Mouse (Mus musculus) forebrain, embryonic 10.5 days (tissue): ENCODE measurements at regions not wholly inside any gene's neighbourhood (a gene's known extent, or its start where the extent isn't known, plus 50 kb on each side); places are given as distances from the start of the nearest gene placed in this dataset.
A peak's percentile ranks its signal among the peaks of the same experiment; 100 is the strongest.
"Not testable (repeated sequence)": the region's sequence is repeated elsewhere in the genome, so short reads cannot be mapped to it uniquely, and the experiment has no call there.

Source experiments
- DNase-seq: peaks from one replicate; pipeline ENCODE4 v3.0.0-alpha.2; 2017; ENCODE audit warnings: low spot score; ENCODE audit errors: extremely low spot score
- H3K27ac ChIP-seq: fragments of 300-500 bp; sonication (generic); 2 replicates; pipeline ENCODE4 v1.5.1; 2016; ENCODE audit warnings: mild to moderate bottlenecking
- H3K27me3 ChIP-seq: fragments of 300-500 bp; sonication (generic); 2 replicates; pipeline ENCODE4 v1.6.1; 2016; ENCODE audit warnings: mild to moderate bottlenecking; ENCODE audit not compliant: poor library complexity, severe bottlenecking
- H3K36me3 ChIP-seq: fragments of 300-500 bp; sonication (generic); replicated peaks from 2 replicates; pipeline ENCODE4 v1.6.1; 2016; ENCODE audit warnings: mild to moderate bottlenecking, moderate library complexity
- H3K4me1 ChIP-seq: fragments of 300-500 bp; sonication (generic); 2 replicates; pipeline ENCODE4 v1.6.1; 2016
- H3K4me3 ChIP-seq: fragments of 300-500 bp; sonication (generic); 2 replicates; pipeline ENCODE4 v1.5.1; 2016; ENCODE audit warnings: mild to moderate bottlenecking, moderate library complexity
- H3K9me3 ChIP-seq: fragments of 300-500 bp; sonication (generic); 2 replicates; pipeline ENCODE4 v1.6.1; 2016; ENCODE audit warnings: mild to moderate bottlenecking, moderate library complexity
- WGBS: fragments of 180-500 bp; shearing (Covaris S2); methylation state at CpG from one replicate; pipeline ENCODE4 v1.1.7; 2016; 5-methylcytosine and 5-hydroxymethylcytosine counted together

DNA sequence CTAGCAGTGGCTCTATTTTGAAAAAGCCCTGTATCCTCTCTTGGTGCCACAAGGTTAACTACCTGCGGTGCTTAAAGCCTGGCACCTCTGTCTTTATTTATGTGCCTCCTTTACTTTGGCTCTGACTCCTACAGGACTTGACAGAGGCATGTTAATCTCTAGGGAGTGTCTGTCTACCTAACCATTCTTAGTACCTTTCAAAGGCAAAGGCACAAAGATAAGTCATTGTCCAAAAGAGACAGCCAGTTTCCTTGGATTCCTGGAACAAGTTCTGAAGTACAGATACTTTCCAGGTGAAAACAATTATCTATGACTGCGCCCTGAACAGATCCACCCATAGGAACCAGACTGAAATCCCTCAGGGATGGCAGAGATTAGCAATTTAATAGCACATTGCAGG, 421.2 kb upstream of the Tbl1xr1 start:
- Histone ChIP-seq H3K9me3 (peaks cover 5% of the 10 kb centered on the region; the same call in 1 of the 2 replicates), H3K27ac (no peak overlapping the region), H3K36me3 (no peaks in the 10 kb centered on the region), H3K4me3 (no peak overlapping the region), H3K27me3 (no peaks in the 10 kb centered on the region), H3K4me1 (no peaks in the 10 kb centered on the region)
- 89% methylated on average over 2 of the region's 2 CpGs for WGBS
- no peak for DNase-seq

DNA sequence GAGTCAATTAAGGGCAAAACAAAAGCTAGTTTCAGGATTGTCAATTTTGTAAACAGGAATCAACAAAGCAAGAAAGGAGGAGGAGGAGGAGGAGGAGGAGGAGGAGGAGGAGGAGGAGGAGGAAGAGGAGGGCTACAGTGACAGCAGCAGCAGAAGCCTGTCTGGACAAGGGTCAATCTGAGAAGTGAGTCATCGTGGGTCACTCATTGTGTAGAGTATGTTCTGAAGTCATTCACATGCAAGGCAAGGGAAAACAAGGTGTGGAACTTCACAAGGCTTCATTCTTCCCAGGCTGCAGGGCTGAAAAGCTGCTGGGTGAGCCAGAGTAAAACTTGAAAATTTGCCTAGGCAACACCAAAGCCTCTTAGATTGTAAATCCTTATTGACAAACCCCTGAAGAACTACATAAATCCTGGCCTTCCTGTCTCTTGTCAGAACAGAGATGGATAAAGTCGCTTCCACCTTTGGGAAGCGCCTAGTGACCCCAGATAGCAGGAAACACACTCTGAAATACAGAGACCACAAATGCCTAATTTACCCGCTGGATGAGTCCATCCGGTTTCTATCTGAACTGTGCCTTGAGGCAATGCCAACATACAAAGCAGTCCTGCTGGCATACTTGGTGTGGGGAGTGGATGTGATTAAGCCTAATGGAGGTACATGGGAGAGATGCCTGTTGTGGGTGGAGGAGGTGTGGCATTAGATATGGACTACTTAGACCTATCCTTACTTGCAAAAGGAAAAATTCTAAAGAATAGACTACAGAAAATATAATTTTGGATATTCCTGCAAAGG, 408.9 kb upstream of the Tbl1xr1 start:
- H3K4me3 ChIP-seq: no peak overlapping the region
- DNase-seq: no peak

DNA sequence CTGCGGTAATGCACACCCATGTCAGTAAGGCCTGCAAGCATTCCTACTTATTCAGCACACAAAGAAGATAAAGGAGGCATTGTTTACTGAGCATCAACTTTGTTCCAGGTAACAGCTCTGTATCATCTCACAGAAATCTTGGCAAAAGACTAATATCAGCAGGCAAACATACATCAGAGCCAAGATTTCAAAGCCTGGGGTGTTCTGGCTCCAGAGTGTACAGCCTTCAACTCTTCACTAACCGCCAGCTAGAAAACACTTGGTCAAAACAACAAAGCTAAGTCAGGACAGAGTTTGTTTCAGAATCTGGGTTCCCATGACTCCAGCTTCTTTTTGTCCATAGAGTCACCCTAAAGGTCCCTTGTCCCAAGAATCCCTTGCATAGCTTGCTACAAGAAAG, 404.6 kb upstream of the Tbl1xr1 start:
- Histone ChIP-seq H3K27me3 (no peaks in the 10 kb centered on the region), H3K27ac (peak overlapping the region; percentile 67; the same call in 1 of the 2 replicates), H3K4me3 (no peak overlapping the region), H3K9me3 (no peaks in the 10 kb centered on the region), H3K4me1 (peaks cover 34% of the 10 kb centered on the region), H3K36me3 (no peaks in the 10 kb centered on the region)
- no peak for DNase-seq
- 86% methylated on average over 2 of the region's 2 CpGs for WGBS

More for the DNA sequence above, 408.9 kb upstream of the Tbl1xr1 start:
- Histone ChIP-seq H3K9me3 (no peaks in the 10 kb centered on the region; the same call in 1 of the 2 replicates), H3K27me3 (no peaks in the 10 kb centered on the region), H3K36me3 (no peaks in the 10 kb centered on the region), H3K4me1 (peaks cover 24% of the 10 kb centered on the region), H3K27ac (0 out of 2 replicates have a peak overlapping the region, but pooled peaks have one; percentile 35)
- WGBS: 50% methylated on average over 5 of the region's 5 CpGs

DNA sequence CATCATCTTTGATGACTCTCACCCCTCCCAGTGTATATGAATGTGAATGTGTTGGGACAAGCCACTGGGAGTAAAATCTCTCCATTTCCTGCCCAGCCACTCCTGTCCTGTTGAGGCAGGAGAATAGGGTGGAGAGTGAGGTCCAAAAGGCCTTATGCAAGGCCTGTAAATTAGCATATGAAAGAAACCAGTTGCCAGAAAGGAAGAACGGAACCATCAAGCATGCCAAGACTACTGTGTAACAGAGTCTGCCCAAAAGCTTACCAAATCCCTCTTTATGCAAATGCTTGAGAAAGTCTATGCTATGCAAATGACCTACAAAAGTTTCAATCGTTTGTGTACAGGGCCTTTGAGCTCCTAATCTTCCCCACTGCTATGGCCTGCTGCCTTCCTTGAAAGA, 404.0 kb upstream of the Tbl1xr1 start:
- Histone ChIP-seq H3K9me3 (no peaks in the 10 kb centered on the region), H3K27me3 (no peaks in the 10 kb centered on the region), H3K4me1 (peaks cover 28% of the 10 kb centered on the region), H3K4me3 (no peak overlapping the region), H3K36me3 (no peaks in the 10 kb centered on the region), H3K27ac (peak overlapping the region; percentile 67; the same call in 1 of the 2 replicates)
- WGBS: 52% methylated on average over 2 of the region's 2 CpGs
- no peak for DNase-seq

DNA sequence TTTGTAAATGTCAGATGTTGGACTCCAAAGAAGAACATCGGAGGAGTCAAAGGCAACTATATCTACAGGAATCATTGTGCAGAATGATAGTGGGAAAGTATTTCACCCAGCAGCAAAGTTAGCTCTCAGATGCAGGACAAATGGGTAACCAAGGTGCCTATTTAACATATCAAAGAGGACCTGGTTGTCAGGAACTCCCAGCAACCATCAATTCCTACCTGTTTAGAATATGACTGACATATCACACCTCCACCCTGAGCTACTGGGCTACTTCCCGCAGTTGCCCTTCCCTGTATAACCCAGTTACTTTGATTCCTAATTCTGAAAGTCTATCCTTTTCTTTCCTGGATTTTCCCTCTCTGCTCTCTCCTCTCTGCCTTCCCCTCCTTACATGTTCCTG, 403.0 kb upstream of the Tbl1xr1 start:
- Histone ChIP-seq H3K9me3 (no peaks in the 10 kb centered on the region), H3K4me3 (no peak overlapping the region), H3K4me1 (peaks cover 19% of the 10 kb centered on the region), H3K27me3 (no peaks in the 10 kb centered on the region), H3K36me3 (no peaks in the 10 kb centered on the region), H3K27ac (no peak overlapping the region)
- no peak for DNase-seq
- 97% methylated on average over 2 of the region's 2 CpGs for WGBS

DNA sequence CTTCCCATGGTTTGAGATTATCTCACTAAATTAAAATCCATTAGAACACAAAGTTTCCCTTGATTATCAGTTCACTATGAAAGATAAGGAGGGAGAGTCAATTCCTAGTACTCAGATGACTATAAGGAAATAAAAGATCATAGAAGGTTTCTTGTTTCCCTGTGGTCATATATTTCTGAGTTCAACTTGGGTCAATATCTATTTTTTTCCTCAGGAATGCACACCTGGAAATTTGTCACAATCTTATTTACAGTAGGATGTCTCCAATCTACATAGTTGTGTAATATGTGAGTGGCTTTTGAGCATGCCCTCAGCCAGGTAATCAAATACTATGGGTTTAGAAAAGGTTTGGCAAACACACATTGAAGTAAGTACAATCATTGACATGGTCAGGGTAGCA, 398.2 kb upstream of the Tbl1xr1 start:
- Histone ChIP-seq H3K4me3 (no peak overlapping the region), H3K27ac (no peak overlapping the region), H3K27me3 (no peaks in the 10 kb centered on the region), H3K36me3 (no peaks in the 10 kb centered on the region), H3K9me3 (no peaks in the 10 kb centered on the region), H3K4me1 (peaks cover 10% of the 10 kb centered on the region)
- DNase-seq: no peak

DNA sequence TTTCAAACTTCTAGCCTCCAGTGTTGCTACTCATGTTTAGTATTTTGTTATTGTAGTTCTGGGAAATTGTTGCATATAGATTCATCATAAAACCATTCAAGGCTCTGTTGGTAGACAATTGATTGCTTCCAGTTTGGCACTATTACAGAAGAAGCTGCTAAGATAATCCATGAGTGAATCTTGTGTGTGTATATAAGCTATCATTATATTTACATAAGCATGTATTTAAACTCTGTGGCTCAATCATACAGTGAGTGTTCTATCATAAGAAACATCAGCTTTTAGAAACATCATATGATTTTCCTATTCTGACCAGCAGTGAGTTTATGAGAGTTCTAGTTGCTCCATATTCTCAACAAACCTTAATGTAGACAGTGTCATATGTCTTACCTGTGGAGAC, 397.7 kb upstream of the Tbl1xr1 start:
- no peak overlapping the region for H3K27ac ChIP-seq
- no peaks in the 10 kb centered on the region for H3K9me3 ChIP-seq
- H3K4me1 ChIP-seq: peaks cover 8% of the 10 kb centered on the region
- no peak overlapping the region for H3K4me3 ChIP-seq
- no peaks in the 10 kb centered on the region for H3K36me3 ChIP-seq
- H3K27me3 ChIP-seq: no peaks in the 10 kb centered on the region
- DNase-seq: no peak

DNA sequence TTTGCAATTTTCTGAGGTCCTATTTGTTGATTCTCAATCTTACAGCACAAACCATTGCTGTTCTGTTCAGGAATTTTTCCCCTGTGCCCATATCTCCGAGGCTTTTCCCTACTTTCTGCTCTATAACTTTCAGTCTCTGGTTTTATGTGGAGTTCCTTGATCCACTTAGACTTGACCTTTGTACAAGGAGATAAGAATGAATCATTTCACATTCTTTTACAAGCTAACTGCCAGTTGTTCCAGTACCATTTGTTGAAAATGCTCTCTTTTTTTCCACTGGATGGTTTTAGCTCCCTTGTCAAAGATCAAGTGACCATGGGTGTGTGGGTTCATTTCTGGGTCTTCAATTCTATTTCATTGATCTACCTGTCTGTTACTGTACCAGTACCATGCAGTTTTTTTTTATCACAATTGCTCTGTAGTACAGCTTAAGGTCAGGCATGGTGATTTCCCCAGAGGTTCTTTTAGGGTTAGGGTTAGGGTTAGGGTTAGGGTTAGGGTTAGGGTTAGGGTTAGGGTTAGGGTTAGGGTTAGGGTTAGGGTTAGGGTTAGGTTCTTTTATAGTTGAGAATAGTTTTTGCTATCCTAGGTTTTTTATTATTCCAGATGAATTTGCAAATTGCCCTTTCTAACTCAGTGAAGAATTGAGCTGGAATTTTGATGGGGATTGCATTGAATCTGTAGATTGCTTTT, 378.3 kb upstream of the Tbl1xr1 start:
- H3K4me1 ChIP-seq, H3K27me3 ChIP-seq, H3K4me3 ChIP-seq, H3K9me3 ChIP-seq, H3K27ac ChIP-seq, H3K36me3 ChIP-seq, DNase-seq: not testable (repeated sequence)
- 80% methylated on average over 1 of the region's 1 CpGs for WGBS

DNA sequence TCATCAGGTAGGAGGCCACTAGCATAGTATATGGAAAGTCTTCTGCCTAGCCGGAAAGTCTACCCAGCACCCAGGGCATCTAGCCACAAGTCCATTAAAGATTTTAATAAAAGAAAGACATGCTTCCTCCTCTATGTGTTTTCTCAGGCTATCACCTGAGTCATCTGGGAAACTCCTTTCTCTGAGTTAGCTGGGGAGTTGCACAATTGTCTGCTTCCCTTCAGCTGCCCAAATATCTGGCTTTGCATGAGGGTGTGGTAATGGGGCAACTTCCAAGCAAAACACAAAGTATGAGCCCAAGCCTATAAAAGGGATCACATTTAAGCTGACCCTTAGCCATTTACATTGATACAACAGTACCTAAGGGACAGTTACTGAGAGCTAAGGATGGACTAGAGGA, 376.9 kb upstream of the Tbl1xr1 start:
- no peak overlapping the region for H3K4me3 ChIP-seq
- H3K27ac ChIP-seq: no peak overlapping the region
- H3K27me3 ChIP-seq: no peaks in the 10 kb centered on the region
- H3K36me3 ChIP-seq: no peaks in the 10 kb centered on the region
- 93% methylated on average over 1 of the region's 1 CpGs for WGBS
- H3K9me3 ChIP-seq: no peaks in the 10 kb centered on the region
- no peak for DNase-seq
- no peaks in the 10 kb centered on the region for H3K4me1 ChIP-seq

DNA sequence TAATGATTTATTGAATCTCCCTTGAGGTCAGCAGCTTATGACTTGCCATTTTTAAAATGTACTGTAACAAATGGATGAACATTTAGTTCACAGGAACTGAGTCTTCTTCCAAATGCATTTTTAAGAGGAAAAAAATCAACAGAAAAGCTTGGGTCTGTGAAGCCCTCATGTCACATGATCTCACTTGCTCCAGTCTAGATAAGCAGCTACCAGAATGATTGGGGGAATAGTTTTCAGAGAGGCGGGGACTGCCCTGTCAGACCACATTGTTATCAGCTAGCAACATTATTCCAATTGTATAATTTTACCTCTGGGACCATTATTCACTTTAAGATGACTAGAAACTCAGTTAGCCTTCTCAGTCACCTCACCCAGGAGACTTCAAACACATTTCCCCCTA, 376.1 kb upstream of the Tbl1xr1 start:
- peaks cover 2% of the 10 kb centered on the region; the same call in 1 of the 2 replicates for H3K9me3 ChIP-seq
- H3K4me1 ChIP-seq: no peaks in the 10 kb centered on the region
- WGBS: 94% methylated on average over 1 of the region's 1 CpGs
- H3K27me3 ChIP-seq: no peaks in the 10 kb centered on the region
- no peaks in the 10 kb centered on the region for H3K36me3 ChIP-seq
- DNase-seq: no peak
- H3K27ac ChIP-seq: no peak overlapping the region
- no peak overlapping the region for H3K4me3 ChIP-seq

DNA sequence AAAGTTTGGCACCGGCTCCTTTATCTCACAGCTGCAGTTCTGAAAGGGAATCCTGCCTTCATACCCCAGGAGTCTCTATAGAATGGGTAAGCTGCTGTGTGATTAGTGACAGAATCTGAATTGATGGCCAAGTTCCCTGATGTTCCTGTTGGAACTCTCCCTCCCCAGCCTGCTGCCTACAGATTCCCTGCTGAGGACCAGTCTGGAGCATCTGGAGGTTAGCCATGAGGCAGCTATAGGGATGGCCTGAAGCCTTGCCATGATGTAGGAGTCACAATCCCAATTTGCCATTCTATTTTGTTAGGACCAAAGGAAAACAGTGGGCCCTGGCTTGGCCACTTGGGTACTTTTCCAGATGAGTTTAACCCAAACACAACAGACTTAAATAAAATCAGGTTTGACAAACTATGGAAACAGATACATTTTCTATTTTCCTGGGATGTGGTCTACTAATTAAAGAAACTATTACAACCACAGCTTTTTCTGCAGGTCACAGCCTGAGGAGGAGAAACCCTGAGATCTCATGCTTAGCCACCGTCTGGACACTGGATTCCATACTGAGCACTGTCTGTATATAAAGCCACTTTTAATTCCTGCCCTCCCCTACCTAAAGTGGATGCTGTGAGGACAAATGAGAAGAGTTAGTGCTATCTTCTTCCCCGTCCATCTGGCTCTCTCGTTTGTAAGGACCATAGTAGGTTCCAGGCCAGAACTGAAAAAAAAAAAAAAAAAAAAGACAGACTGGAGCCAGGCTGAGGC, 349.5 kb upstream of the Tbl1xr1 start:
- no peaks in the 10 kb centered on the region for H3K27me3 ChIP-seq
- no peak overlapping the region for H3K27ac ChIP-seq
- no peaks in the 10 kb centered on the region for H3K9me3 ChIP-seq
- peaks cover 17% of the 10 kb centered on the region for H3K4me1 ChIP-seq
- no peaks in the 10 kb centered on the region for H3K36me3 ChIP-seq
- 76% methylated on average over 4 of the region's 4 CpGs for WGBS
- H3K4me3 ChIP-seq: no peak overlapping the region
- DNase-seq: no peak

DNA sequence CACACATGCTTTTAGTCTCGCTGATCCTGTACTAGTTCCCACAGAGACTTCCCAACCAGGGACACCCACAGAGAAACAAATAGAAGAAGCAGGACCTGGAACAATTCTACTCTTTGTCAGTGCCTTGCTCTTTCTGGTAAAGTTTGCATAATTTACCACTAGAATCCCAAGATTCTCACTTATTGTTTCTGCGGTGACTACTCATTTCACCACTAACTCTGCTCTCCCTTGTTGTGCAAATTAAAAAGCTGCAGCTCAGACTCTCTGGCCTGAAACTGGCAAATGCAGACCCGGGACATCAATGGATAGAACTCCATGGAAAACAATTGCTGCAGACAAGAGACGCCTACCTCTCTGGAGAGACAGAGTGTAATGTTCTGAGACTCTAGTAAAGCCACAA, 348.4 kb upstream of the Tbl1xr1 start:
- no peaks in the 10 kb centered on the region for H3K36me3 ChIP-seq
- H3K4me3 ChIP-seq: no peak overlapping the region
- WGBS: 46% methylated on average over 4 of the region's 4 CpGs
- H3K4me1 ChIP-seq: peaks cover 17% of the 10 kb centered on the region
- no peaks in the 10 kb centered on the region for H3K9me3 ChIP-seq
- no peaks in the 10 kb centered on the region for H3K27me3 ChIP-seq
- no peak for DNase-seq
- H3K27ac ChIP-seq: no peak overlapping the region

DNA sequence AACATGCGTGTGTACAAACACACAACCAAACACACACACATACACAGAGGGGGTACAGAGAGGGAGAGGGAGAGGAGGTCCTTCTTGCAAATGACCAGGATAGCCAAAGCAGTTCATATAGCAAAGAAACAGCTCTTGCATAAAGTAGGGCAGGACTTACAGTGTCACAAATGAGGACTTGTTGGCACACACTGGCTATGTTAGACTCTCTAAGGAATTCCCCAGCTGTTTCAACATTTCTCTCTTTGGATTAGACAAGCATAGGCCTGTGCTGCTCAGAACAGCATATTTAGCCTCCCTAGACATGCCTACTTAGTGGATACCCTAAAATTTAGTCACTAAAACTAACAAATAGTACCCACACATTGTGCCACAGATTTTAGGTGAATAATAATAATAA, 347.1 kb upstream of the Tbl1xr1 start:
- Histone ChIP-seq H3K27me3 (no peaks in the 10 kb centered on the region), H3K9me3 (no peaks in the 10 kb centered on the region), H3K4me1 (peaks cover 17% of the 10 kb centered on the region), H3K4me3 (no peak overlapping the region), H3K36me3 (no peaks in the 10 kb centered on the region), H3K27ac (no peak overlapping the region)
- no peak for DNase-seq
- 100% methylated on average over 1 of the region's 1 CpGs for WGBS
